Mouse (Mus musculus) right cerebral cortex, postnatal 25 days (tissue): ENCODE measurements at regions not wholly inside any gene's neighbourhood (a gene's known extent, or its start where the extent isn't known, plus 50 kb on each side); places are given as distances from the start of the nearest gene placed in this dataset.

ENCODE experiments used
- DNase-seq: peaks from one replicate; pipeline ENCODE4 v3.0.0; 2022

DNA sequence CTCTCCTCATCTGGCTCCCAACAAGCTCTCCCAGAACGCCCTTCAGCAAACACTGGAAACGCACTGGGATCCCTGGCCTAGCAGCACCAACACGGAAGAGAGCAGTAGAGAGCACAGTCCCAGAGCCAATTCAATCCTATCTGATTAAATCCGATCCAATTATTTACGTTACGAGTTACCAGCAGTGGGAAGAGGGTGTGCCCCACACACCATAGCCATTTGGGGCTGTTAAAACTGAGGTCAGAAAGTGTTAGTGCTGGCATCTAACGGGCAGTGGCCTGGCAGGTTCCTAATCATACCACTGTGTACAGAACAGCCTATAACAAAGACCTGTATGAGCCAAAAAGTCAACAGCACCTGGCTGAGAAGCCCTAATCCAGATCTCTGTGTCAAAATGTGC, 60.1 kb upstream of the Nfe2l3 start:
- no peak for DNase-seq

DNA sequence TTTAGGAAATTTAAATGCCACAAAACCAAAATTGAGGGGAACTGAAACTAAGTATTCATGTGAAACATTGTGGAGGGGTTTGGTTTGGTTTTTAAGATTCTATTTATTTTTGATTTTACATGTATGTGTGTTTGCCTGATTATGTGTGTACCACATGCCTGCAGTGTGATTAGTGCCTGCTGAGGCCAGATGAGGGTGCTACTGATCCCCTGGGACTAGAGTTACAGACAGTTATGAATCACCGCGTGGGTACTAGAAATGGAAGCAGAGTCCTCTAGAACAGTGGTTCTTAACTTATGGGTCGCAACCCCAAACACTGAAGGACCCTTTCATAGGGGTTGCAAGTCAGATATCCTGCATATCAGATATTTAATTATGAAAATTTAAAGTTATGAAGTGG, 54.0 kb upstream of the Nfe2l3 start:
- DNase-seq: no peak

DNA sequence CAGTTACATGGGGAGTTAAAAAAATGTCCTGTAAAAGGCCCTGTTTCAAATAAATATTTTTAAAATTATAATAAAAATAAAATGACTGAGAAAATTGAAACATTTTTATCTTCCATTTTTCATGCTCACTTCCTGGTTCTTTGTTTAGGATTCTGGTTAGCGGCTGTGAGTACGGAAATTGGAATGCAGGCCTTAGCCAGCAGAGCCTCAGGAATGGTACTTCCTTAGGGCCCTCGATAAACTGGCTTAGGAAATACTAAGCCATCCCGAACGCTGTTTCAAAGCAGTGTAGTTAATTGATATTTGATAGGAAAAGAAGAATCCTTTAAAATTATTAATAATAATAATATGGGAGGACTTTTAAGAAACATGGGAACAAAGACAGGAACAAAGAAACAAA, 53.4 kb upstream of the Nfe2l3 start:
- no peak for DNase-seq

DNA sequence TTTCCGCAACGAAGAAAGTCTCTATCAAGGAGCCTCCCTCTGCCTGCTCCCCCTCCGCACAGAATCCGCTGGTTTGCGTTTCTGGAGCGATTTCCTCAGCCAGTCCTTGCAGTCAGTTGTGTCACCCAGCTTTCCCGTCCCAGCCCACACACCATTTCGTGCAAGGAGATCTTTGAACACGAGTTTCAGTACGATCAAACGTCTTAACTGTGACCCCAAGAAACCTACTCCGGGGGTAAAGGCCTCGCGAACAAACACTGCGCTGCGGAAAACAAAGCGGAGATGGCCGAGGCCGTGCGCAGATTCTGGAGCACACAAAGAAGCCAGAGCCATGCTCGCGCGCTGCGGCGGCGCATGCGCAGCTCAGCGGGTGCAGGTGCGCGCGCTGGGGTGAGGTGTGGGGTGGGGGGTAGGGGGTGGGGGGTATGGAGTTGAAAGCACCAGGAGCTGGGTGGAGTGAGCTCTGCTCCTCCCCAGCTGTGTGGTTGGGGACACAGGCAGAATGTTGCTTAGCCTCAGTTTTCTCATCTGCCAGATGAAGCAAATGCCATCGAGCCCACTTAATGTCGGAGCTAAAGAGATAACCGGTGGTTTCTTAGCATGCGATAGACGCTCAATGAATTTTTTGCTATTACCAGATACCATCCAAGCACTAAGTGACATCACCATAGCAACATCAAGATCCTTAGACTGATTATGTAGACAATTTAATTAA, 52.8 kb upstream of the Nfe2l3 start:
- peak; percentile 71 for DNase-seq

DNA sequence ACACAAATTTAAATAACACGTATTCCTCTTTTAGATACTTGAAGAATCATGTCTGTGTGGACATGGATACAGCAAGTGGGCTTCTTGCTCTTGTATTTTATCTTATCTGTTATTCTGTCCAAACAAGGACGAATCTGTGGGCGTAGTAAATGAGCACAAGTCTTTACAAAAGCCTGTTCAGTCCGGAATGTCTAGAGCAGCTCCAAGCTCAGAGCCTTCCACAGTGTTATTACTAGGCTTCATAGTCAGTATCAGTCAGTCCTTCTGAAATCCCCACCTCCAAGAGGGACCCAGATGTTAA, 52.2 kb upstream of the Nfe2l3 start:
- DNase-seq: no peak

DNA sequence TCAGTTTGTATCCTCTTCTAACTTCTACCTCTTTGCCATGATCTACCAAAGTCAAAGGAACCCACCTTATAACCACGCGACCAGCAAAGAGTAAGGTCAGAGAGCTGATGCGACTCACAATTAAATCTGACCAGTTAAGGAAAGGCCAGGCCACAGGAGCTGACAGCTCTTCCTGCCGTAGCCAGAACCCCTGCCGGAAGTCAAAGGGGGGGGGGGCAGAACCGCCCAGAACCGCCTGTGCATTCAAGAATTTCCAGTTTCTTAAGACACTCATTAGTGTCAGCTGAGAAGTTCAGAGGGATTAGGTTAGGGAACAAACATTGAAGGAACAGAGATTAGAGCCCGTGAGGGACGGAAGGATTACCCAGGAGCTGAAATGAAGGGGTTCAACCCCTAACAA, 51.0 kb upstream of the Nfe2l3 start:
- no peak for DNase-seq
